Mouse (Mus musculus): ENCODE results near the gene Slc25a21. TPM values are rescaled to one million over a fixed set of nuclear protein-coding genes. Genes with fewer than 3 reads are reported as not detected.
A peak's percentile ranks its signal among the peaks of the same experiment; 100 is the strongest.

Slc25a21 gene
- polyA plus RNA-seq, 1 experiment from 2014 or later = not detected

GRCm38 (mm10) chr12:56699351-56699750, 497.9 kb downstream of the Slc25a21 start:
- Histone ChIP-seq H3K27ac (replicated peaks; ENCODE audit: low read depth, low read length) (no peak overlapping the region), H3K4me1 (ENCODE audit: control insufficient read depth, insufficient read depth, low read length) (0 out of 2 replicates have a peak, but pooled peaks cover 7% of the 10 kb centered on the region), H3K27me3 (ENCODE audit: control insufficient read depth, insufficient read depth, low read length) (peaks cover 90% of the 10 kb centered on the region), H3K4me3 (replicated peaks; ENCODE audit: low read depth, low read length) (no peak overlapping the region), H3K9ac (replicated peaks; ENCODE audit: low read length) (no peak overlapping the region), H3K4me2 (ENCODE audit: low read length) (no peak overlapping the region), H3K9me3 (ENCODE audit: control insufficient read depth, low read length) (no peaks in the 10 kb centered on the region), H3K36me3 (ENCODE audit: control insufficient read depth, insufficient read depth, low read length) (no peaks in the 10 kb centered on the region)
- ATAC-seq (ENCODE audit: low FRiP score, low TSS enrichment) (no peak), DNase-seq (no peak)
- WGBS = 4% methylated on average over 3 of the region's 3 CpGs

- H3K36me3 ChIP-seq (ENCODE audit: control insufficient read depth, insufficient read depth, low read length) = no peaks in the 10 kb centered on the region
- H3K4me3 ChIP-seq (replicated peaks; ENCODE audit: low read depth, low read length) = no peak overlapping the region
- no peak for ATAC-seq (ENCODE audit: low FRiP score, low TSS enrichment)
- DNase-seq = no peak
- no peak overlapping the region for H3K9ac ChIP-seq (replicated peaks; ENCODE audit: low read length)
- no peaks in the 10 kb centered on the region for H3K9me3 ChIP-seq (ENCODE audit: control insufficient read depth, low read length)
- no peak overlapping the region for H3K27ac ChIP-seq (replicated peaks; ENCODE audit: low read depth, low read length)
- 0 out of 2 replicates have a peak, but pooled peaks cover 7% of the 10 kb centered on the region for H3K4me1 ChIP-seq (ENCODE audit: control insufficient read depth, insufficient read depth, low read length)
- 3% methylated on average over 8 of the region's 8 CpGs for WGBS
- peaks cover 92% of the 10 kb centered on the region for H3K27me3 ChIP-seq (ENCODE audit: control insufficient read depth, insufficient read depth, low read length)
- no peak overlapping the region for H3K4me2 ChIP-seq (ENCODE audit: low read length)
Observed at GRCm38 (mm10) chr12:56698191-56698980, 498.9 kb downstream of the Slc25a21 start.

GRCm38 (mm10) chr12:56697785-56698184, 499.5 kb downstream of the Slc25a21 start:
- H3K27me3 ChIP-seq (ENCODE audit: control insufficient read depth, insufficient read depth, low read length) = peaks cover 96% of the 10 kb centered on the region
- no peak for ATAC-seq (ENCODE audit: low FRiP score, low TSS enrichment)
- DNase-seq = peak; percentile 38
- H3K27ac ChIP-seq (replicated peaks; ENCODE audit: low read depth, low read length) = no peak overlapping the region
- H3K9ac ChIP-seq (replicated peaks; ENCODE audit: low read length) = no peak overlapping the region
- 0 out of 2 replicates have a peak, but pooled peaks cover 7% of the 10 kb centered on the region for H3K4me1 ChIP-seq (ENCODE audit: control insufficient read depth, insufficient read depth, low read length)
- 1% methylated on average over 12 of the region's 12 CpGs for WGBS
- no peak overlapping the region for H3K4me2 ChIP-seq (ENCODE audit: low read length)
- H3K4me3 ChIP-seq (replicated peaks; ENCODE audit: low read depth, low read length) = no peak overlapping the region
- no peaks in the 10 kb centered on the region for H3K9me3 ChIP-seq (ENCODE audit: control insufficient read depth, low read length)
- H3K36me3 ChIP-seq (ENCODE audit: control insufficient read depth, insufficient read depth, low read length) = no peaks in the 10 kb centered on the region

- Histone ChIP-seq H3K27me3 (ENCODE audit: control insufficient read depth, insufficient read depth, low read length) (peaks cover 96% of the 10 kb centered on the region), H3K9me3 (ENCODE audit: control insufficient read depth, low read length) (no peaks in the 10 kb centered on the region)
- under 1% methylated on average over 36 of the region's 36 CpGs for WGBS
Observed at GRCm38 (mm10) chr12:56697011-56697740, 500.1 kb downstream of the Slc25a21 start.

GRCm38 (mm10) chr12:56696174-56697010, 500.9 kb downstream of the Slc25a21 start:
- DNase-seq = peak; percentile 55
- peak overlapping the region; percentile 24 for H3K4me2 ChIP-seq (ENCODE audit: low read length)

More at GRCm38 (mm10) chr12:56697011-56697740, 500.1 kb downstream of the Slc25a21 start:
- Histone ChIP-seq H3K27ac (replicated peaks; ENCODE audit: low read depth, low read length) (no peak overlapping the region), H3K4me3 (replicated peaks; ENCODE audit: low read depth, low read length) (no peak overlapping the region), H3K4me2 (ENCODE audit: low read length) (peak overlapping the region; percentile 24), H3K4me1 (ENCODE audit: control insufficient read depth, insufficient read depth, low read length) (0 out of 2 replicates have a peak, but pooled peaks cover 7% of the 10 kb centered on the region), H3K36me3 (ENCODE audit: control insufficient read depth, insufficient read depth, low read length) (no peaks in the 10 kb centered on the region), H3K9ac (replicated peaks; ENCODE audit: low read length) (no peak overlapping the region)
- DNase-seq (no peak), ATAC-seq (ENCODE audit: low FRiP score, low TSS enrichment) (0 out of 2 replicates have a peak, but pooled peaks have one; percentile 9)

GRCm38 (mm10) chr12:56695358-56696173, 501.7 kb downstream of the Slc25a21 start:
- under 1% methylated on average over 41 of the region's 41 CpGs for WGBS
- Histone ChIP-seq H3K9me3 (ENCODE audit: control insufficient read depth, low read length) (no peaks in the 10 kb centered on the region), H3K4me1 (ENCODE audit: control insufficient read depth, insufficient read depth, low read length) (0 out of 2 replicates have a peak, but pooled peaks cover 7% of the 10 kb centered on the region), H3K9ac (replicated peaks; ENCODE audit: low read length) (no peak overlapping the region), H3K4me3 (replicated peaks; ENCODE audit: low read depth, low read length) (peak overlapping the region; percentile 14), H3K36me3 (ENCODE audit: control insufficient read depth, insufficient read depth, low read length) (no peaks in the 10 kb centered on the region), H3K4me2 (ENCODE audit: low read length) (peak overlapping the region; percentile 41), H3K27me3 (ENCODE audit: control insufficient read depth, insufficient read depth, low read length) (peaks cover 97% of the 10 kb centered on the region), H3K27ac (replicated peaks; ENCODE audit: low read depth, low read length) (no peak overlapping the region)
- ATAC-seq (ENCODE audit: low FRiP score, low TSS enrichment) (peak; percentile 85), DNase-seq (peak; percentile 76)

More at GRCm38 (mm10) chr12:56696174-56697010, 500.9 kb downstream of the Slc25a21 start:
- peaks cover 97% of the 10 kb centered on the region for H3K27me3 ChIP-seq (ENCODE audit: control insufficient read depth, insufficient read depth, low read length)
- no peak for ATAC-seq (ENCODE audit: low FRiP score, low TSS enrichment)
- H3K36me3 ChIP-seq (ENCODE audit: control insufficient read depth, insufficient read depth, low read length) = no peaks in the 10 kb centered on the region
- no peak overlapping the region for H3K27ac ChIP-seq (replicated peaks; ENCODE audit: low read depth, low read length)
- H3K9me3 ChIP-seq (ENCODE audit: control insufficient read depth, low read length) = no peaks in the 10 kb centered on the region
- H3K9ac ChIP-seq (replicated peaks; ENCODE audit: low read length) = no peak overlapping the region
- H3K4me1 ChIP-seq (ENCODE audit: control insufficient read depth, insufficient read depth, low read length) = 0 out of 2 replicates have a peak, but pooled peaks cover 7% of the 10 kb centered on the region
- 0 out of 2 replicates have a peak overlapping the region, but pooled peaks have one; percentile 7 for H3K4me3 ChIP-seq (replicated peaks; ENCODE audit: low read depth, low read length)
- WGBS = under 1% methylated on average over 57 of the region's 57 CpGs

GRCm38 (mm10) chr12:56694936-56695335, 502.3 kb downstream of the Slc25a21 start:
- ATAC-seq (ENCODE audit: low FRiP score, low TSS enrichment) (no peak), DNase-seq (no peak)
- H3K9me3 ChIP-seq (ENCODE audit: control insufficient read depth, low read length) = no peaks in the 10 kb centered on the region
- 2% methylated on average over 11 of the region's 11 CpGs for WGBS
- no peaks in the 10 kb centered on the region for H3K36me3 ChIP-seq (ENCODE audit: control insufficient read depth, insufficient read depth, low read length)
- H3K27me3 ChIP-seq (ENCODE audit: control insufficient read depth, insufficient read depth, low read length) = peaks cover 97% of the 10 kb centered on the region
- H3K4me1 ChIP-seq (ENCODE audit: control insufficient read depth, insufficient read depth, low read length) = 0 out of 2 replicates have a peak, but pooled peaks cover 7% of the 10 kb centered on the region
- H3K27ac ChIP-seq (replicated peaks; ENCODE audit: low read depth, low read length) = no peak overlapping the region
- H3K4me3 ChIP-seq (replicated peaks; ENCODE audit: low read depth, low read length) = 0 out of 2 replicates have a peak overlapping the region, but pooled peaks have one; percentile 14
- H3K4me2 ChIP-seq (ENCODE audit: low read length) = peak overlapping the region; percentile 41
- H3K9ac ChIP-seq (replicated peaks; ENCODE audit: low read length) = no peak overlapping the region

Measured in midbrain, embryonic 14.5 days (tissue).